Mouse (Mus musculus) CH12.LX (cell line): ENCODE data around the gene Atg9b.

Experiments used
- CHD2 ChIP-seq: IDR thresholded peaks from 2 replicates; pipeline ENCODE4 v1.6.1; 2011; ENCODE audit warnings: low read length, improper control_type of control experiment
- CTCF ChIP-seq, 2 experiments: IDR thresholded peaks in 1 of 2; conservative IDR thresholded peaks in 1 of 2; 2 replicates each; pipeline ENCODE4 v1.5.1; 2011 to 2012; ENCODE audit warnings: low read depth in 2 of 2, low read length in 2 of 2, improper control_type of control experiment in 1 of 2, inconsistent platforms in 1 of 2, mild to moderate bottlenecking in 1 of 2, moderate library complexity in 1 of 2
- ELF1 ChIP-seq: IDR thresholded peaks from 2 replicates; pipeline ENCODE4 v1.6.1; 2014; ENCODE audit warnings: low read depth, mild to moderate bottlenecking, inconsistent platforms, low read length, improper control_type of control experiment
- POLR2A ChIP-seq: IDR thresholded peaks from 2 replicates; pipeline ENCODE4 v1.6.1; 2011; ENCODE audit warnings: low read depth, mild to moderate bottlenecking, improper control_type of control experiment, low read length
- RAD21 ChIP-seq: IDR thresholded peaks from 2 replicates; pipeline ENCODE4 v1.6.1; 2011; ENCODE audit warnings: low read depth, mild to moderate bottlenecking, low read length, improper control_type of control experiment, moderate library complexity

GRCm38 (mm10) chr5:24335888-24336511 lies 55.9 kb downstream of the Atg9b start:
- TF ChIP-seq CTCF (conservative IDR thresholded peaks at IDR 0.05 in 1 of 2, IDR thresholded peaks at IDR 0.05 in 1 of 2; ENCODE audit: low read depth in 2 of 2, low read length in 2 of 2) (peak; percentile 31 to 83; a peak in 3 of 4 replicates), CHD2 (no peak), RAD21 (peak; percentile 76), POLR2A (no peak), ELF1 (no peak)
